Mouse (Mus musculus) right cerebral cortex, adult 2 months (tissue): ENCODE measurements around the gene Ddx3x.
A peak's percentile ranks its signal among the peaks of the same experiment; 100 is the strongest.
"Not testable (repeated sequence)": the region's sequence is repeated elsewhere in the genome, so short reads cannot be mapped to it uniquely, and the experiment has no call there.

Experiments
- DNase-seq, 2 experiments: peaks; one replicate each; pipeline ENCODE4 v3.0.0; 2021 to 2022; ENCODE audit warnings: low spot score in 2 of 2

Gene Ddx3x

GRCm38 (mm10) chrX:13280409-13281328 lies at the start of gene Ddx3x:
Gene Ddx3x, plus strand, starts transcription at chrX:13280970.
- peak; percentile 84 to 94 for DNase-seq

GRCm38 (mm10) chrX:13231243-13231642 lies 49.5 kb upstream of the Ddx3x start:
- DNase-seq: no peak

- not testable (repeated sequence) for DNase-seq
Observed at GRCm38 (mm10) chrX:13232834-13233233, 47.9 kb upstream of the Ddx3x start.

- DNase-seq: no peak
Observed at GRCm38 (mm10) chrX:13233631-13234030, 47.1 kb upstream of the Ddx3x start.

DNA sequence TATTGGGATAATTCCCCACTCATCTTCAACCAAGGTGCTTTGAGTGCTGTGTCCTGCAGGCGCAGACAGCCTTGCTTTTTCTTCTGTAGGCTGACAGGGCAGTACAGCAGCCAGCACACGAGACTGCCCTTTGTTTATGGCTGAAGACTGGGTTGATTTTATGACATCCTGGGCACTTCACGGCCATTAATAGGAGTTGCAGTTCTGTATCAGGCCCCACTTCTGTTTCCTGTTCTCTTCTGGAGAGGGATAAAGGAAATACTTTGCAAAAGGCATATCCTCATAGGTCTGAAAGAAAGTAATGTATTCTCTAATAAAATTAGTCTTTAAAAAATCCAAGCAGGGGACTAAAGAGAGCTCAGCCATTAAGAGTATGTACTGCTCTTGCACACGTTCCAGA lies 46.1 kb upstream of the Ddx3x start:
- no peak for DNase-seq

DNA sequence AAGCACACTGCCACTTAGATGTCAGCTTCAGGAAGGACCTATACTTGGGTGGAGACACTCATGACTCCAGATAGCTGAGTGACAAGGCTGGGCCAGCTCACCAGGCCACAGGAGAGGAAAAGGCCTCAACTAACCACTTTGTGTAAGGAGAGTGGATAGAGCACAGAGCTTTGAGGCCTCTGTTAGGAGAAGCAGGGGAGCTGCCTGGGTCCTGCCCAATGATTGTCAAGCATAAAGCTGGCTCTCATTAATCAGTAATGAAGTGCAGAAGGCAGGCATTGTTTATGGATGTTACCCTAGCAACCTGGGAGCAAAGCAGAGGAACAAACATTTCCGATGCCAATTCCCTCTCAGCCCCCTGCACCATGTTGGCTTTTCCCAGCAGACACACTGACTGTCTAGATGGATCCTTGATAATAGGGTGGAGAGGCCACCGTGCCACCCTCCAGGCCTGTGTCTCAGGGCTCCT lies 44.6 kb upstream of the Ddx3x start:
- DNase-seq: no peak

DNA sequence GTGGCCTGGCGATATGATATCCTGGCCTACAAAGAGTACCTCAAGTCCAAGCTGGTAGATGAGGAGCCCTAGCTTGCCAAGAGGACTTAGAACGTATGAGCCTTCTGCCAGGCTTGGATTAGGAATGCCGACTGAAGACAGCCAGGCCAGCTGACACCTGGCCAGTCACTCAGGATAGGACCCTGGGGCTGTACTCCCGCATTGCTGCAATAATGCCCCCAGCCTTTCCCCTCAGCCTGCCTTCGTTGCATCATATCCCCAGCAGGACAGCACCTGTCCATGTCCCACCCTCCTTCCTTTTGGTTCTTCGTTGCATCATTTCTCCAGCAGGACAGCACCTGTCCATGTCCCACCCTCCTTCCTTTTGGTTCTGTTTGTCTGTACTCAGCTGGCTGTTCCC lies 41.3 kb upstream of the Ddx3x start:
- DNase-seq: no peak

DNA sequence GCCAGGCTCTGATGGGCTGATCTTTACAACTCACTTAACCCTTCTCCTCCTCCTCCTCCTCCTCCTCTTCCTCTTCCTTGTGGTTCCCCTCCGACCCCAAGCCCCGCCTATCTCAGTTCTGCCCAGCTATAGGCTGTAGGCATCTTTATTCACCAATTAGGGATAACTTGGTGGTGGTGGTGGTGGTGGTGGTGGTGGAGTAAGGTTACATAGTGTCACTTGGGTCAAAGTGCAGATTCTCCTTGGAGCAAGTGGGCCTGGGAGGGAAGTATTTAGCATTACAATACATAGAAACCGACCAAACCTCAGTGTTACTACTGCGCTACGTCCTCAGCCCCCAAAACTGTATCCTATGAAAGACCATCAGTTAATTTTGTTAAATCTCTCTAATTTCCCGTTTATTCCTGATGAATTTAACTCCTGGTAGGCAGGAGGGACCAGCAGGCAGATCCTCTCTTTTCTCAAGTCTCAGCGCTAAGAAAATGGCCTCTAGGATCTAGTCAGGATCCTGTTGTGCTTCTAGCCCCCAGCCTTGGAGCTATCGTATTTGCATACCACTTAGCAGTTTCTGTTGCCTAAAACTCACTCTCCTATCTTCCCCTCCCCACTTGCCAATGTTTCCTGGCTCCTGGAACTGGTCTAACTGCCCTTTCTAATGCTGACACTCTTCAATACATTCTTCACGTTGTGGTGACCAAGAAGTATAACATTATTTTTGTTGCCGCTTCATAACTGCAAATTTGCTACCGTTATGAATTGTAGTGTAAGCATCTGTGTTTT lies 39.9 kb upstream of the Ddx3x start:
- DNase-seq: no peak

DNA sequence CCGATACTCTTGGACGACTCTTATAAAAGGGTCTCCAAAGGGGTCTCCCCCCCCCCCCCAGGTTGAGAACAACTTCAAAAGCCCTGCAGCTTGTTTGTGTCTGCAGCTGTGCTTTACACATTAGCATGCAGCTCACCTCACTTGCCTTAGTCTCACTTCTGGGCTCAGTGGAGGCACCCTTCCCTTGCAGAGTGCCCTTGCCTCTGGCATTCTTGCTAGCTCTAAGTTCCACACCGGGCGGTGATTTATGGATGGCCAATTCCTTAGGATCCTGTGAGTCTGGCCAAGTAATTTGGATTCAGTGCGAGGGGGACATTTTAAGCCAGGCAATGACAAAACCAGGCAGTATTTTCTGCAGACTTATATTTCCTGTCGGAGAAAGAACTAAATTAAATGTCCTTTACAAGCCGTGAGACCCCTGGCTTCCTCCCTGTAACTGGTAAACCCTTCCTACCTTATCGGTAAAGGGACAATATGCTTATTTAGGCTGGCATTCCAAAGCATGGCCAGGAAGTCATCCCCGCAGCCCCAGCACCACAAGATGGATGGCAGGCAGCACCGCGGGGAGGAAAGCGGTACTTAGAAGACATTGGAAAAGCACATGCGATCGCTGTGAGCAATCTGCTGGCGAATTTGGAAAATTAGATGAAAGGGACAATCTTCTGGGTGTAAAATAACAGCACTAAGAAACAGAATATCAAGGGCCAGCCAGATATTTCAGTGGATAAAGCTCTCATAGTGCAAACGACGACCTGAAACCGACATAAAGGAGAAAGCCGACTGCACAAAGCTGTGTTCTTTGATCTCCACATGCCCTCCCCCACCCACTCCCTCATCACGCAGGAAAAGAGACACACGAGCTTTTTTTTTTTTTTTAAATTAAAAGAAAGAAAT lies 39.1 kb upstream of the Ddx3x start:
- peak; percentile 7 to 12 for DNase-seq

DNA sequence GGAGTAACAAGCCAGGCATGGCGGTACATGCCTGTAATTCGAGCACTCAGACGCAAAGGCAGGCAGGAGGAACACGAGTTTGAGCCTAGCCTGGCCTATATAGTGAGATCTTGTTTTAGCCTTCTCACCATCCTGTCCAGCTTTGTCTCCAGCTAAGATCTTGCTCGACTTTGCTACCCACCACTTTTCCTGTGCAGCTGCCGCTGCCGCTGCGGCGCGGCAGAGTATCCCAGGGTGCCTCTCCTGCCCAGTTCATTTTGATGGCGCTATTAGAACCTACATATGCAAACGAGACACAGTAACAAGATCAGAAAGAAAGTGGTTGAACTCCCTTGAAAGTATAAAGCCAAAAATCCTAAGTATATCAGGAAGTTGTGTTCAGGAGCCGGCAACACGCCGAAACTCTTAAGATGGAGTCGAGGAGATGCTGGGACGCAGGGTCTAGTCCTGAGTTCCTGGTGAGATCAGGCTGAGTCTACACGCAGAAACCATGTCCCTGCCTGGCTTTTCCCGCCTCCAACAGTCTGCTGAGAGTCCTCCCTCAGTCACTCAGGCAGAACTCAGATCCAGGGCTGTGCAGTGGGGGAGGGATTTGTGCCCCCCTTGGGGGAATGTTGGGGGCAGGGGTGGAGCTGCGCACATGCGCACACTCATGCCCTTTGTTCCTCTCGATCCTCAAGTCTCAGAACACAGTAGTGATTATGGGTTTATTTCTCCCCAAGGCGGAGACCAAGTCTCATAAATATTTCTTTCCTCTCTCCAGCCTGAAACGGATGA lies 38.3 kb upstream of the Ddx3x start:
- peak; percentile 56 to 74 for DNase-seq

GRCm38 (mm10) chrX:13243133-13244123 lies 37.3 kb upstream of the Ddx3x start:
- DNase-seq: peak in 1 of 2 experiments; percentile 9

GRCm38 (mm10) chrX:13244588-13244987 lies 36.2 kb upstream of the Ddx3x start:
- DNase-seq: no peak

GRCm38 (mm10) chrX:13245027-13245426 lies 35.7 kb upstream of the Ddx3x start:
- no peak for DNase-seq

DNA sequence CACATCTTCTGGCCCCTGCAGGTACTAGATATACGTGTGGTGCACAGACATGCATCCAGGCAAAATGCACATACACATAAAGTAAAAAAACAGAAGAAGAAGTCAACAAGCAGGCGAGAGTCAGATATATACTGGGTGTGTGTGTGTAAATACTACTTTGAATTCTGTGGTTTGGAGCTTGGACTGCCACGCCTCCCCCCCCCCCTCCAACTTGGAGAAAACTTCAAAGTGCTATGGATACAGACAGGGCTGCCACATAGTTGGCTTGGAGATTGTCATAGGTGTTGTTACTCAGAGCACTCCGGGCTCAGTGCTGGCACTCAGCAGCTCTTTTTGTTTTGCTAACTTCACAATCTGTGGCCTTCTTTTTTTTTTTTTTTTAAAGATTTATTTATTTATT lies 29.1 kb upstream of the Ddx3x start:
- no peak for DNase-seq

- no peak for DNase-seq
Observed at GRCm38 (mm10) chrX:13254273-13254672, 26.5 kb upstream of the Ddx3x start.

DNA sequence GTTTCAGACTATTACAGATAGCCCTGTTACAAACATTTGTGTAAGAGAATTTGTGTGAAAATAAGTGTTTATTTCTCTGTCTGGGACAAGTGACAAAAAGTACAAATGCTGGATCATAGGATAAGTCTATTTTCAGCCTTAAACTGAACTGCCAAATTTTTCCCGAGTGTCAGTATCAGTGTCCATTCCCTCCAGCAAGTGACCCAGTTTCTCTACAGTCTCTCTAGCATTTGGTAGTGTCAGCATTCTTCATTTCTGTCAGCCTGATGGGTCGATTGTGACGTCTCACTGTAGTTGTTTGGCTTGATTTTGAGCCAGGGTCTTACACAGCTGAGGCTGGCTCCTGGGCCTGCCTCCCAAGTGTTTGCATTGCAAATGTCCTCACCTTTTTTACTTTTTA lies 17.4 kb upstream of the Ddx3x start:
- no peak for DNase-seq

- no peak for DNase-seq
Observed at GRCm38 (mm10) chrX:13275519-13276137, 5.1 kb upstream of the Ddx3x start.

DNA sequence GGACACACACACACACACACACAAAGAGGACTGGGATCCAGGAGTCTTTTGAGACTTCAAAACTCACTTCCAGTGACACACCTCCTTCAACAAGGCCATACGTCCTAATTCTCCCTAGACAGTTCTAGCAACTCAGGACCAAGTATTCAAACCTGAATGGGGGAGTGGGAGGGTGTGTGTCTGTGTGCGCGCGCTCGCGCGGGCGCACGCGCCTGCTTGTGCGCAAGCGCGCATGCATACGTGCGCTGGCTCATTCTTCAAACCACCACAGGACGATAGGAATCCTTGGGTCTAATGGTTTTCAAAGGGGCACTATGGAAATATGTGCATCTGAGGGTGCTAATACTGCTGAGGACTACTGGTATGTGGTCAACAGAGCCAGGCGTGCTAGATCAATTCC lies 1.8 kb upstream of the Ddx3x start:
- DNase-seq: no peak

DNA sequence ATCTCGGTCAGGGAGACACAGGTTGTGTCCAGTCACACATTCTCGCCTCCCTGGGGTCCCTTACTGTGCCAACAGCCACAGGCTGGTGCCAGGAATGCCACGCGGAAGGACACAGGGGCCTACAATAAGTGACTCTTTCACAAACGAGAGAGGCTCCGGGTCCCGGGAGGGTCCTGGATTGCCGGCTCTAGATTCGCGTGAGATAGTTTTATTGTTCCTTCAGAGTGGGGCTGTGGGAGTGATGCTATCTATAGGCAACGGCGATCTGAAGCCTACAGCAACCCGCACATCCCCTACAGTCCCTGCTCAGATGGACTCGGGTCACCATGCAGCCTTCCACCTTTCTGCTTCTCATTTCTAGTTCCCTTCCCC lies 747 bp upstream of the Ddx3x start:
- DNase-seq: no peak
